8 mouse cellular contexts compared by ENCODE assay signal in the genomic region with DNA sequence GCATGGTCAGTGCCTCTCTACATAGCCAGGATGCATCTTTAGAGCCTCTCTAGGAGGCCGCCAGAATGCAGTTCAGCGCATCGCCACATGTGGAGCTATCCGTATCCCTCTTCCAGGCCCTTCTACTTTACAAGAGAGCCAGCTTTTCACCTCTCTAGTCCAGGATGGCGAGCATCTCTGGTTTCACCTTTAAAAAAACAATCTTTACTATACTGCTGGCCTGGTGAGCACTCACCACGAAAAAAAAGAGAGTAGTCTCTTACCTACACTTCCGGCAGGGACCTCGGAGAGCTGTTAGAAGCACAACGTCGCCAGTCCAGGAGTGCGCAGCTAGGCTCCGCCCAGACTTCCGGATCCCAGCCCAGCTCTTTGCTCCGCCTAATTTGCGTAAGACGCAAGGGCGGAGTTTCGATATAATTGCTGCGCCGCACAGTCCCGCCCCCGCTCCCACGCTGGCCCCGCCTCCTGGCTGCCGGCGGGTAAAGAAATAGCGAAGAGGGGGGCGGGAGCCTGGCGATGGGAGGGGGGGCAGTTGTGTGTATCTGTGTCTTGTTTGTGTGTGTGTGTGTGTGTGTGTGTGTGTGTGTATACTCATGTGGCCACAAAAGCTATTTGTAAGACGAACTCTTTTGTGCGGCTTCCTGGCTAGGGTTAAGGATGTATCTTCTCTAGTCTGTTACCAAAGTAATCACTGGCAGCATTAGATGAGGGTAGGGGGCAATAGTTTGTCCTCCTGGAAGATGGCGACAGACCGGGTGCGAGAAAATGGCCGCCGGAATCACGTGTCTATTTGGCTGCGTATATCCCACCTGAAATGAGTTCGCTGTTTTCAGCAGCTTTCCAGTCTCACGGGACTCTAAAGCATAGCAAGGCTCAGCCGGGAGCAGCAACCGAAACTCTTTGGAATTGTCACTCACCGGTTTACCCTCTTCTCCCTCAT. TPM values are rescaled to one million over a fixed set of nuclear protein-coding genes. Genes with fewer than 3 reads are reported as not detected.
DNase-seq lines count a peak whose midpoint lies in the region; ATAC-seq and TF ChIP-seq lines count a peak whose summit lies in the region.

Gnl3l (minus strand) TSS at position 385 of the 940 bp plus-strand sequence.

- peak within 1 kb of the TSS; percentile 69 for H3K4me2 ChIP-seq in heart, embryonic 12.5 days
- H3K4me2 ChIP-seq in kidney, postnatal 0 days (ENCODE audit: low read length), result peak within 1 kb of the TSS; percentile 51
- peak within 1 kb of the TSS; percentile 67 for H3K4me2 ChIP-seq in liver, embryonic 11.5 days
- H3K4me2 ChIP-seq in stomach, embryonic 14.5 days (replicated peaks; ENCODE audit: low read depth, low read length), result peak within 1 kb of the TSS; percentile 48

- peak; percentile 99 for ATAC-seq in erythroid progenitor cell, adult 5-6 weeks (replicated peaks; ENCODE audit: low FRiP score, poor library complexity, severe bottlenecking)
- peak; percentile 99 for ATAC-seq in heart, embryonic 12.5 days (ENCODE audit: insufficient number of reproducible peaks, low FRiP score)
- ATAC-seq in kidney, postnatal 0 days (replicated peaks; ENCODE audit: low FRiP score, low read depth), result peak; percentile 97
- peak; percentile 95 for ATAC-seq in liver, embryonic 11.5 days (replicated peaks; ENCODE audit: low FRiP score)
- peak; percentile 98 for ATAC-seq in stomach, embryonic 14.5 days (ENCODE audit: insufficient number of reproducible peaks, insufficient read depth, low FRiP score, low read depth)

- 19% methylated on average over 43 of the region's 43 CpGs for WGBS in heart, embryonic 12.5 days
- 28% methylated on average over 43 of the region's 43 CpGs for WGBS in kidney, postnatal 0 days
- WGBS in liver, embryonic 11.5 days, result 18% methylated on average over 43 of the region's 43 CpGs
- WGBS in stomach, embryonic 14.5 days, result 24% methylated on average over 43 of the region's 43 CpGs

- peaks cover 4% of the 10 kb centered on the region for H3K4me1 ChIP-seq in heart, embryonic 12.5 days (replicated peaks)
- H3K4me1 ChIP-seq in kidney, postnatal 0 days (replicated peaks; ENCODE audit: insufficient read depth, low read length), result 0 out of 2 replicates have a peak, but pooled peaks cover 4% of the 10 kb centered on the region
- no peaks in the 10 kb centered on the region for H3K4me1 ChIP-seq in liver, embryonic 11.5 days (replicated peaks; ENCODE audit: control insufficient read depth, insufficient read depth, low read length)
- H3K4me1 ChIP-seq in stomach, embryonic 14.5 days (ENCODE audit: control insufficient read depth, insufficient read depth, low read length), result no peaks in the 10 kb centered on the region

- peak; percentile 55 for TF ChIP-seq CTCF in kidney, postnatal 0 days (IDR thresholded peaks at IDR 0.05; ENCODE audit: low read depth)

- peak within 1 kb of the TSS; percentile 61 for H3K9ac ChIP-seq in heart, embryonic 12.5 days
- peak within 1 kb of the TSS; percentile 47; the same call in 1 of the 2 replicates for H3K9ac ChIP-seq in kidney, postnatal 0 days (ENCODE audit: low read depth, low read length)
- peak within 1 kb of the TSS; percentile 56 for H3K9ac ChIP-seq in liver, embryonic 11.5 days (ENCODE audit: low read depth, low read length)
- peak within 1 kb of the TSS; percentile 18 for H3K9ac ChIP-seq in stomach, embryonic 14.5 days (replicated peaks; ENCODE audit: low read depth, low read length)

- no peaks in the 10 kb centered on the region for H3K9me3 ChIP-seq in heart, embryonic 12.5 days (replicated peaks)
- H3K9me3 ChIP-seq in kidney, postnatal 0 days (replicated peaks; ENCODE audit: low read length), result no peaks in the 10 kb centered on the region
- no peaks in the 10 kb centered on the region for H3K9me3 ChIP-seq in liver, embryonic 11.5 days (ENCODE audit: control insufficient read depth, low read length)
- no peaks in the 10 kb centered on the region for H3K9me3 ChIP-seq in stomach, embryonic 14.5 days (ENCODE audit: control insufficient read depth, low read depth, low read length)

- 0 out of 2 replicates have a peak, but pooled peaks cover 5% of the 10 kb centered on the region for H3K36me3 ChIP-seq in heart, embryonic 12.5 days
- 0 out of 2 replicates have a peak, but pooled peaks cover 3% of the 10 kb centered on the region for H3K36me3 ChIP-seq in kidney, postnatal 0 days (ENCODE audit: insufficient read depth, low read length)
- no peaks in the 10 kb centered on the region for H3K36me3 ChIP-seq in liver, embryonic 11.5 days (ENCODE audit: control insufficient read depth, insufficient read depth, low read length)
- no peaks in the 10 kb centered on the region; the same call in 1 of the 2 replicates for H3K36me3 ChIP-seq in stomach, embryonic 14.5 days (ENCODE audit: control insufficient read depth, insufficient read depth, low read length)

- H3K4me3 ChIP-seq in heart, embryonic 12.5 days, result peak within 1 kb of the TSS; percentile 54
- peak within 1 kb of the TSS; percentile 44 for H3K4me3 ChIP-seq in kidney, postnatal 0 days (replicated peaks; ENCODE audit: low read depth, low read length)
- H3K4me3 ChIP-seq in liver, embryonic 11.5 days (ENCODE audit: low read depth, low read length), result peak within 1 kb of the TSS; percentile 59
- H3K4me3 ChIP-seq in stomach, embryonic 14.5 days (ENCODE audit: low read depth, low read length), result peak within 1 kb of the TSS; percentile 37

- no peaks in the 10 kb centered on the region for H3K27me3 ChIP-seq in heart, embryonic 12.5 days (replicated peaks)
- H3K27me3 ChIP-seq in kidney, postnatal 0 days (ENCODE audit: insufficient read depth, low read length), result no peaks in the 10 kb centered on the region
- no peaks in the 10 kb centered on the region for H3K27me3 ChIP-seq in liver, embryonic 11.5 days (replicated peaks; ENCODE audit: control insufficient read depth, insufficient read depth, low read length)
- H3K27me3 ChIP-seq in stomach, embryonic 14.5 days (ENCODE audit: control insufficient read depth, insufficient read depth, low read length), result no peaks in the 10 kb centered on the region

- DNase-seq in CD4-positive helper T cell, adult 2 months (ENCODE audit: low read depth, low spot score), result peak; percentile 95
- DNase-seq in brain, embryonic 18.5 days (ENCODE audit: low read depth, low spot score), result peak; percentile 86
- peak; percentile 93 for DNase-seq in kidney, postnatal 0 days (ENCODE audit: low spot score)
- peak; percentile 80 for DNase-seq in liver, embryonic 11.5 days (ENCODE audit: low spot score)
- peak; percentile 95 for DNase-seq in naive thymus-derived CD4-positive, alpha-beta T cell, adult 2 months (ENCODE audit: low read depth)

- peak within 1 kb of the TSS; percentile 68 for H3K27ac ChIP-seq in heart, embryonic 12.5 days (ENCODE audit: poor library complexity, severe bottlenecking)
- peak within 1 kb of the TSS; percentile 82 for H3K27ac ChIP-seq in kidney, postnatal 0 days
- H3K27ac ChIP-seq in liver, embryonic 11.5 days (ENCODE audit: low read depth, low read length), result peak within 1 kb of the TSS; percentile 64
- peak within 1 kb of the TSS; percentile 33 for H3K27ac ChIP-seq in stomach, embryonic 14.5 days (ENCODE audit: low read length)

RNA-seq across cellular contexts. Expression of gene Gnl3l, which starts in this region (rescaled TPM):
- 8.8 and 14.8 TPM in 2 replicates for total RNA-seq in erythroid progenitor cell, adult 5-6 weeks (2015; ENCODE audit: low replicate concordance)
- 17.8 and 26.2 TPM in 2 replicates for total RNA-seq in erythroid progenitor cell, adult 5-6 weeks (2017; ENCODE audit: low replicate concordance)
- polyA plus RNA-seq in heart, embryonic 12.5 days (2016; fragmentation: Nextera tagmentation; extraction: Ambion mirVana), result 28.7 and 29.8 TPM in 2 replicates
- 22.0 and 22.1 TPM in 2 replicates for polyA plus RNA-seq in kidney, postnatal 0 days (2015; fragmentation: Nextera tagmentation; extraction: Ambion mirVana)
- polyA plus RNA-seq in liver, embryonic 11.5 days (2014; fragmentation: Nextera tagmentation; extraction: Ambion mirVana), result 32.6 and 32.9 TPM in 2 replicates
- 28.1 and 29.4 TPM in 2 replicates for polyA plus RNA-seq in stomach, embryonic 14.5 days (2014; fragmentation: Nextera tagmentation; extraction: Ambion mirVana)

Comparison
In these comparisons a context has a peak if more than half of its experiments do, and no peak if none do; other contexts are left out.
1. Peak in every context shown above with its lines: DNase-seq, ATAC-seq, H3K4me3 ChIP-seq and H3K27ac ChIP-seq.